35 mouse cellular contexts compared by ENCODE assay signal in the genomic region with DNA sequence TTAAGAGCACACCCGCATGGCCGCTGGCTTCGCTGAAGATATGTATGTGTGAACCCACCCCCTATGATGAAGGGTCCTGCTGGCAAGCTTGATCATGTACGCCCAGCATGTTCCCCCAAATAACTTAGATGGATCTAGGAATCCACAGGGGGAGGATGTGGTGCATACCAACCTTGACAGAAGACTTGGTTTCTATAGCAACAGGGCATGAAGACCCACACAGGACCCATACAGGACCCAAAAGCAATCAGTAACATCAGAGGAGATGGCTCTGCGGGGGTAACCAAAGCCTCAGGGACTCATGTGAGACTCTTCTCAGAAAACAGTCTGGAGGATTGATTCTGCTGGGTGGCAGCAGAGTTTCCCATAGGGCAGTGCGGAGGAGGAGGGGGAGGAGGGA. TPM values are rescaled to one million over a fixed set of nuclear protein-coding genes. Genes with fewer than 3 reads are reported as not detected.
A peak's percentile ranks its signal among the peaks of the same experiment; 100 is the strongest.
DNase-seq lines count a peak whose midpoint lies in the region; ATAC-seq and TF ChIP-seq lines count a peak whose summit lies in the region.
"Had no signal": no experiment of that assay in that cellular context is flagged by ENCODE, and none has a peak within 500 bp of the region (broad histone marks: within the 10 kb centered on the region; RNA-seq: fewer than 3 reads in every experiment).

No protein-coding gene starts in this region.

- no peak overlapping the region for H3K4me2 ChIP-seq in hindbrain, embryonic 16.5 days (ENCODE audit: low read length)
- H3K4me2 ChIP-seq in hindbrain, embryonic 13.5 days = no peak overlapping the region
- H3K4me2 ChIP-seq in midbrain, postnatal 0 days (ENCODE audit: low read depth, low read length, poor library complexity, severe bottlenecking) = no peak overlapping the region
- H3K4me2 ChIP-seq in midbrain, embryonic 15.5 days = no peak overlapping the region
- no peak overlapping the region for H3K4me2 ChIP-seq in neural tube, embryonic 15.5 days
- no peak overlapping the region for H3K4me2 ChIP-seq in forebrain, embryonic 15.5 days (replicated peaks)
- H3K4me2 ChIP-seq: embryonic facial prominence, embryonic 13.5 days; forebrain, embryonic 12.5 days; heart, embryonic 11.5 days had no signal

- peak; percentile 51 for DNase-seq in midbrain, postnatal 0 days (ENCODE audit: low spot score)
- peak; percentile 24 for DNase-seq in brain, adult 2 months (ENCODE audit: low read depth, low spot score)
- DNase-seq: adrenal gland, adult 8-10 months; adrenal gland, postnatal 25 days; cerebellum, adult 8-10 months; cerebellum, postnatal 10 days; cerebellum, postnatal 36 days; embryo, embryonic 11 days; gastrocnemius, postnatal 10 days; gastrocnemius, postnatal 36 days; heart, adult 2 months; kidney, adult 18-20 months had no signal

- H3K4me1 ChIP-seq in hindbrain, embryonic 16.5 days (ENCODE audit: control insufficient read depth, insufficient read depth, low read depth, low read length) = no peaks in the 10 kb centered on the region
- 0 out of 2 replicates have a peak, but pooled peaks cover 6% of the 10 kb centered on the region for H3K4me1 ChIP-seq in hindbrain, embryonic 13.5 days (replicated peaks)
- no peaks in the 10 kb centered on the region for H3K4me1 ChIP-seq in midbrain, postnatal 0 days (ENCODE audit: insufficient read depth, low read length)
- no peaks in the 10 kb centered on the region for H3K4me1 ChIP-seq in midbrain, embryonic 15.5 days
- H3K4me1 ChIP-seq in neural tube, embryonic 15.5 days = no peaks in the 10 kb centered on the region
- no peaks in the 10 kb centered on the region for H3K4me1 ChIP-seq in forebrain, embryonic 15.5 days
- H3K4me1 ChIP-seq: embryonic facial prominence, embryonic 10.5 days; embryonic facial prominence, embryonic 13.5 days; forebrain, embryonic 12.5 days had no signal

- 61% methylated on average over 6 of the region's 6 CpGs for WGBS in hindbrain, embryonic 16.5 days
- 79% methylated on average over 6 of the region's 6 CpGs for WGBS in hindbrain, embryonic 13.5 days
- 61% methylated on average over 6 of the region's 6 CpGs for WGBS in midbrain, postnatal 0 days
- WGBS in midbrain, embryonic 15.5 days = 74% methylated on average over 6 of the region's 6 CpGs
- WGBS in neural tube, embryonic 15.5 days = 63% methylated on average over 5 of the region's 6 CpGs
- 71% methylated on average over 6 of the region's 6 CpGs for WGBS in forebrain, embryonic 15.5 days

- H3K27me3 ChIP-seq in hindbrain, embryonic 16.5 days (replicated peaks; ENCODE audit: control insufficient read depth, insufficient read depth, low read length) = no peaks in the 10 kb centered on the region
- no peaks in the 10 kb centered on the region for H3K27me3 ChIP-seq in hindbrain, embryonic 13.5 days
- no peaks in the 10 kb centered on the region for H3K27me3 ChIP-seq in midbrain, postnatal 0 days (ENCODE audit: insufficient read depth, low read length)
- no peaks in the 10 kb centered on the region for H3K27me3 ChIP-seq in midbrain, embryonic 15.5 days (replicated peaks)
- no peaks in the 10 kb centered on the region for H3K27me3 ChIP-seq in neural tube, embryonic 15.5 days (replicated peaks)
- H3K27me3 ChIP-seq in forebrain, embryonic 15.5 days = no peaks in the 10 kb centered on the region
- H3K27me3 ChIP-seq: embryonic facial prominence, embryonic 13.5 days; forebrain, embryonic 12.5 days had no signal

- ATAC-seq in hindbrain, embryonic 16.5 days = peak; percentile 89
- ATAC-seq in hindbrain, embryonic 13.5 days (ENCODE audit: low FRiP score) = no peak
- ATAC-seq in midbrain, postnatal 0 days (ENCODE audit: low FRiP score) = peak; percentile 64; the same call in 1 of the 2 replicates
- ATAC-seq in midbrain, embryonic 15.5 days (replicated peaks) = no peak
- ATAC-seq in neural tube, embryonic 15.5 days (ENCODE audit: low FRiP score) = peak; percentile 85
- ATAC-seq in forebrain, embryonic 15.5 days (replicated peaks) = no peak
- ATAC-seq: activated CD4-positive, CD25-positive, alpha-beta regulatory T cell, adult 4 months; CD4-positive, CD25-positive, alpha-beta regulatory T cell, adult 4 months; forebrain, embryonic 16.5 days; inflammation-experienced regulatory T-cells, adult 6 months; intestine, embryonic 16.5 days had no signal

- H3K4me3 ChIP-seq in hindbrain, embryonic 16.5 days (ENCODE audit: low read length) = no peak overlapping the region
- no peak overlapping the region for H3K4me3 ChIP-seq in hindbrain, embryonic 13.5 days
- H3K4me3 ChIP-seq in midbrain, postnatal 0 days (ENCODE audit: low read depth, low read length) = no peak overlapping the region
- no peak overlapping the region for H3K4me3 ChIP-seq in midbrain, embryonic 15.5 days
- H3K4me3 ChIP-seq in neural tube, embryonic 15.5 days (replicated peaks) = no peak overlapping the region
- H3K4me3 ChIP-seq in forebrain, embryonic 15.5 days = no peak overlapping the region
- H3K4me3 ChIP-seq: embryonic facial prominence, embryonic 10.5 days; embryonic facial prominence, embryonic 13.5 days; erythroblast, embryonic 14.5 days; forebrain, embryonic 12.5 days; heart, adult 2 months had no signal

- H3K9me3 ChIP-seq in hindbrain, embryonic 16.5 days (ENCODE audit: control insufficient read depth, low read length) = no peaks in the 10 kb centered on the region
- no peaks in the 10 kb centered on the region for H3K9me3 ChIP-seq in hindbrain, embryonic 13.5 days
- H3K9me3 ChIP-seq in midbrain, postnatal 0 days (ENCODE audit: low read length) = no peaks in the 10 kb centered on the region
- H3K9me3 ChIP-seq in midbrain, embryonic 15.5 days = no peaks in the 10 kb centered on the region
- no peaks in the 10 kb centered on the region for H3K9me3 ChIP-seq in neural tube, embryonic 15.5 days (replicated peaks)
- no peaks in the 10 kb centered on the region for H3K9me3 ChIP-seq in forebrain, embryonic 15.5 days
- H3K9me3 ChIP-seq: embryonic facial prominence, embryonic 10.5 days; embryonic facial prominence, embryonic 13.5 days; forebrain, embryonic 12.5 days had no signal

- TF ChIP-seq CTCF in midbrain, postnatal 0 days (IDR thresholded peaks at IDR 0.05) = no peak

- peaks cover 4% of the 10 kb centered on the region for H3K36me3 ChIP-seq in hindbrain, embryonic 16.5 days (ENCODE audit: control insufficient read depth, insufficient read depth, low read length)
- H3K36me3 ChIP-seq in hindbrain, embryonic 13.5 days = peaks cover 46% of the 10 kb centered on the region
- H3K36me3 ChIP-seq in midbrain, postnatal 0 days (ENCODE audit: insufficient read depth, low read length) = peaks cover 17% of the 10 kb centered on the region; the same call in 1 of the 2 replicates
- no peaks in the 10 kb centered on the region for H3K36me3 ChIP-seq in midbrain, embryonic 15.5 days (replicated peaks)
- H3K36me3 ChIP-seq in neural tube, embryonic 15.5 days = peaks cover 13% of the 10 kb centered on the region
- no peaks in the 10 kb centered on the region for H3K36me3 ChIP-seq in forebrain, embryonic 15.5 days
- H3K36me3 ChIP-seq: forebrain, embryonic 12.5 days had no signal

- no peak overlapping the region for H3K9ac ChIP-seq in hindbrain, embryonic 16.5 days (ENCODE audit: low read depth, low read length)
- no peak overlapping the region for H3K9ac ChIP-seq in hindbrain, embryonic 13.5 days
- H3K9ac ChIP-seq in midbrain, postnatal 0 days (replicated peaks; ENCODE audit: low read length, poor library complexity, severe bottlenecking) = no peak overlapping the region
- no peak overlapping the region for H3K9ac ChIP-seq in midbrain, embryonic 15.5 days
- H3K9ac ChIP-seq in neural tube, embryonic 15.5 days (replicated peaks) = no peak overlapping the region
- no peak overlapping the region for H3K9ac ChIP-seq in forebrain, embryonic 15.5 days (replicated peaks)
- H3K9ac ChIP-seq: embryonic facial prominence, embryonic 13.5 days; forebrain, embryonic 12.5 days had no signal

- no peak overlapping the region for H3K27ac ChIP-seq in hindbrain, embryonic 16.5 days (ENCODE audit: low read depth, low read length)
- no peak overlapping the region for H3K27ac ChIP-seq in hindbrain, embryonic 13.5 days
- H3K27ac ChIP-seq in midbrain, postnatal 0 days (ENCODE audit: low read depth, low read length) = no peak overlapping the region
- no peak overlapping the region for H3K27ac ChIP-seq in midbrain, embryonic 15.5 days
- peak overlapping the region; percentile 10; the same call in 1 of the 2 replicates for H3K27ac ChIP-seq in neural tube, embryonic 15.5 days (replicated peaks)
- no peak overlapping the region for H3K27ac ChIP-seq in forebrain, embryonic 15.5 days (replicated peaks)
- H3K27ac ChIP-seq: embryonic facial prominence, embryonic 10.5 days; embryonic facial prominence, embryonic 13.5 days; forebrain, embryonic 12.5 days; heart, adult 2 months had no signal

RNA-seq across cellular contexts. Expression of gene 1700029H14Rik, which starts 29.0 kb away (rescaled TPM):
- not detected in 2 replicates for polyA plus RNA-seq in hindbrain, embryonic 16.5 days (2015; fragmentation: Nextera tagmentation; extraction: Ambion mirVana)
- polyA plus RNA-seq in hindbrain, embryonic 13.5 days (2015; fragmentation: Nextera tagmentation; extraction: Ambion mirVana) = not detected in 2 replicates
- not detected in 2 replicates for total RNA-seq in midbrain, postnatal 0 days (2014; rRNA removed)
- polyA plus RNA-seq in midbrain, postnatal 0 days (2015; fragmentation: Nextera tagmentation; extraction: Ambion mirVana) = not detected in 2 replicates
- not detected in 2 replicates for polyA plus RNA-seq in midbrain, embryonic 15.5 days (2015; fragmentation: Nextera tagmentation; extraction: Ambion mirVana)
- not detected in 2 replicates for polyA plus RNA-seq in neural tube, embryonic 15.5 days (2015; fragmentation: Nextera tagmentation; extraction: Ambion mirVana)
- polyA plus RNA-seq in forebrain, embryonic 15.5 days (2015; fragmentation: Nextera tagmentation; extraction: Ambion mirVana) = not detected in 2 replicates
- total RNA-seq: adrenal gland, adult 8-10 months; adrenal gland, postnatal 25 days; gastrocnemius, adult 18-20 months; gastrocnemius, postnatal 10 days; gastrocnemius, postnatal 36 days; granulocyte monocyte progenitor cell, adult 5-6 weeks; heart, adult 2 months; heart, postnatal 25 days; hematopoietic stem cell, adult 5-6 weeks; MEL had no signal
- polyA plus RNA-seq: activated CD4-positive, CD25-positive, alpha-beta regulatory T cell, adult 4 months; C2C12; embryonic facial prominence, embryonic 10.5 days; embryonic facial prominence, embryonic 13.5 days; erythroblast, embryonic 14.5 days; forebrain, embryonic 12.5 days; forebrain, embryonic 16.5 days; heart, embryonic 11.5 days; heart, embryonic 14.5 days; heart, postnatal 0 days; inflammation-experienced regulatory T-cells, adult 6 months; intestine, embryonic 16.5 days had no signal

Comparison
In these comparisons a context has a peak if more than half of its experiments do, and no peak if none do; other contexts are left out.
1. ATAC-seq: peak in hindbrain, embryonic 16.5 days (single experiment), midbrain, postnatal 0 days (single experiment) and neural tube, embryonic 15.5 days (single experiment); none in hindbrain, embryonic 13.5 days (single experiment), midbrain, embryonic 15.5 days (single experiment) and forebrain, embryonic 15.5 days (single experiment).